Mouse (Mus musculus) left cerebral cortex, adult 18-20 months (tissue): ENCODE results near the gene Adam19. TPM values are rescaled to one million over a fixed set of nuclear protein-coding genes. Genes with fewer than 3 reads are reported as not detected.

Experiments used
- DNase-seq, 2 experiments: peaks; one replicate each; pipeline ENCODE4 v3.0.0; 2021 to 2022; ENCODE audit warnings: low spot score in 2 of 2, mixed read lengths in 1 of 2
- total RNA-seq, 2 experiments: library from RNA; stranded (reverse); gene quantifications; 2 replicates each; pipeline ENCODE4 v1.2.3; 2021

Gene Adam19
- total RNA-seq, 2 experiments from 2014 or later, result 12.8 to 16.1 TPM

- DNase-seq, result no peak
These were observed 40.5 kb downstream of the Adam19 start for GRCm38 (mm10) chr11:46096265-46096649.

GRCm38 (mm10) chr11:46097062-46097461, 41.3 kb downstream of the Adam19 start:
- no peak for DNase-seq

GRCm38 (mm10) chr11:46102107-46102506, 46.3 kb downstream of the Adam19 start:
- DNase-seq, result no peak

GRCm38 (mm10) chr11:46107046-46107445, 51.3 kb downstream of the Adam19 start:
- DNase-seq, result no peak

GRCm38 (mm10) chr11:46109206-46109605, 53.4 kb downstream of the Adam19 start:
- no peak for DNase-seq

GRCm38 (mm10) chr11:46110156-46110944, 54.6 kb downstream of the Adam19 start:
- no peak for DNase-seq

- DNase-seq, result no peak
These were observed 55.1 kb downstream of the Adam19 start for GRCm38 (mm10) chr11:46110945-46111287.

GRCm38 (mm10) chr11:46113211-46113610, 57.4 kb downstream of the Adam19 start:
- no peak for DNase-seq

GRCm38 (mm10) chr11:46114221-46114620, 58.4 kb downstream of the Adam19 start:
- DNase-seq, result no peak

GRCm38 (mm10) chr11:46115011-46115410, 59.2 kb downstream of the Adam19 start:
- no peak for DNase-seq

- DNase-seq, result no peak
These were observed 59.8 kb downstream of the Adam19 start for GRCm38 (mm10) chr11:46115411-46116173.

- no peak for DNase-seq
These were observed 60.7 kb downstream of the Adam19 start for GRCm38 (mm10) chr11:46116510-46116909.

GRCm38 (mm10) chr11:46119624-46120023, 63.8 kb downstream of the Adam19 start:
- DNase-seq, result no peak

GRCm38 (mm10) chr11:46120084-46120483, 64.3 kb downstream of the Adam19 start:
- DNase-seq, result no peak

- no peak for DNase-seq
These were observed 65.9 kb downstream of the Adam19 start for GRCm38 (mm10) chr11:46121666-46122065.

- no peak for DNase-seq
These were observed 67.1 kb downstream of the Adam19 start for GRCm38 (mm10) chr11:46122875-46123274.

- DNase-seq, result no peak
These were observed 67.6 kb downstream of the Adam19 start for GRCm38 (mm10) chr11:46123328-46123866.

- no peak for DNase-seq
These were observed 69.5 kb downstream of the Adam19 start for GRCm38 (mm10) chr11:46125093-46125834.

- no peak for DNase-seq
These were observed 70.0 kb downstream of the Adam19 start for GRCm38 (mm10) chr11:46125835-46126229.

- DNase-seq, result no peak
These were observed 70.5 kb downstream of the Adam19 start for GRCm38 (mm10) chr11:46126317-46126716.

- no peak for DNase-seq
These were observed 71.1 kb downstream of the Adam19 start for GRCm38 (mm10) chr11:46126827-46127410.
